Mouse (Mus musculus) skeletal muscle tissue, adult 2 months (tissue): ENCODE measurements at regions not wholly inside any gene's neighbourhood (a gene's known extent, or its start where the extent isn't known, plus 50 kb on each side); places are given as distances from the start of the nearest gene placed in this dataset.

ENCODE experiments used
- DNase-seq: peaks from one replicate; pipeline ENCODE4 v3.0.0-alpha.2; 2012; ENCODE audit warnings: low read depth, low spot score

DNA sequence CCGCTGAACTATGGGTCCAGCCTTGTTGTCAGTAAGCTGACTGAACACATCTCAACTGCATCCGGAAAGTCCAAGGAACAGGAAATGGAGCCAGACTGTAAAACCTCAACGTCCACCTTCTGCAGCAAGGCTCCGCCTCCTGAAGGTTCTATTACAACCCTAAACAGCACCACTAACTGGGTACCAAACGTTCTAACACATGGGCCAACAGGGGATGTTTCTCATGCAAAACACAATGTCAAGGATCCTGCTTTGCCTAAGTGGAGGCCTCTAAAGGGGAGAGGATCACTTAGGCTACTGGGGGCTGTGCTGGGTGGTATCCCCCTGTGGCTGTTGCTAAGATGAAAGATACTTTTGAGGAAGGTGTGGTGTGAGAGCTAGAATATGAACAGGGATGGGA, 51.0 kb upstream of the Stt3b start:
- DNase-seq = no peak

DNA sequence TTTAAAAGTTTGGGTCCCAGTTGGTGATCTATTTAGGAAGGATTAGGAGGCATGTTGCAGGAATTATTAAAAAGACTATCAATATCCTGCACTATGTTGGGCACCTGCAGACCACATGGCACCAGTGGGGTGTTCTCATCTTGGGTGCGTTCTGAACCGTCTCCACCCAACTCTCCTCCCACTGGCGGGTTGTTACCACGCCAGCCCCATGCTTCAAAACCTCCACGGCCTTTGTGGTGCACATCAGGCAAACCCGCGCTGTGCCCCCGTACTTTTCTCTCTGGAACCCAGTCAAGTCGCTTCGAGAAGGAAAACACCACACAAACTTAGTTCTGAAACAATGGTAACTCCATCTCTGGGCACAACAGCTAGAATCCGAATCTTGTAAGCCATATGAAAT, 51.7 kb upstream of the Stt3b start:
- no peak for DNase-seq

DNA sequence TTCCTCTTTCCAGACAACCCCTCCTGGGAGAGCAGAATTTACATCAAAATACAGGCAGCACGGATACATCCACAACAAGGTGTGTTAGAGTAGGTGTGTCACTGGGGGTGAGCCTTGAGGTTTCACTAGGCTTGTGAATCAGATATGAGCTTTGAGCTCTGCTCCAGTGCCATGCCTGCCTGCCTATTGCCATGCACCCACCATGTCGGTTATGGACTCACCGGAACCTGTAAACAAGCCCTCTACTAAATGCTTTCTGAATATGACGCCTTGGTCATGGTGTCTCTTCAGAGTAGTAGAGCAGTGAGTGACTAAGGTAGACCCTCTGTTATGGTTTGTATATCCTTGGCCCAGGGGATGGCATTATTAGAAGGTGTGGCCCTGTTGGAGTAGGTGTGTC, 52.3 kb upstream of the Stt3b start:
- no peak for DNase-seq

DNA sequence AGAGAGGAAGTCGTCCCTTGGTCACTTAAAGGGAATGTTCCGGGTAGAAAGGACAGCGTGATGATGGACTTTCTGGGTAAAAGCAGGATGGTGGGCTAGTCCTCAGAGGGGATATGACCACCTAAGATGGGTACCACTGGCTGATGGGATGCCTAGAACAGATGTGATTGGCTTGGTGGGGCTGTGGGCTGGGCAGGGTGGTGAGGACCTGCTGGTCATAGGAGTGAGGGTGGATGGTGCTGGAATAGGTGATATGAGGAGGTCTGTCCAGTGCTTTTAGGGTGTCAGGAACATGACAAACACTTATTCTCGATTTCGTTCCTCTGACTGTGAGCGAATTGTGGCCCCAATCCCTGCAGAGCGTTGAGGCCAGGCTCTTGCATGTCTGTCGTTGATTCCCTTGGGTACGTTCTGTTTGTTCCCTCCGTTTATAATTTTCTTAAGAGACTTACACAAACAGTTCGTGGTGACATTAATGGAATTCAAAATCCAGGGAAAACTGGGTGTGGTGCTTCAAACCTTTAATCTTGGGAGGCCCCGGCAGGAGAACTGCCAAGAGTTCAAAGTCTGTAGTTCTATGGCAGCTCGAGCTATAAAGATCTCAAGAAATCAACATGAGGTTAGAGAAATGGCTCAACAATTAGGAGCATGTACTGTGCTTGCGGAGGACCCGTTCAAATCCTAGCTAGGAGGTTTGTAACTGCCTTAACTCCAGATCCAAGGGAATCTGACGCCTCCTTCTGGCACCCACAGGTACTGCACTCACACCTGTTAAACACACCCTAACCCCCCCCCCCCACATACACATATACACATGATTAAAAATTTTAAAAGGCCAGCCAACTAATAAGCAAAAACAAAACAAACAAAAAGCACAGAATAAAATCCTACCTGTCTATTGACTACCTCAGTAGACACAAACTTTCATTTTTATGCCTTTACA, 55.0 kb upstream of the Stt3b start:
- DNase-seq = no peak

DNA sequence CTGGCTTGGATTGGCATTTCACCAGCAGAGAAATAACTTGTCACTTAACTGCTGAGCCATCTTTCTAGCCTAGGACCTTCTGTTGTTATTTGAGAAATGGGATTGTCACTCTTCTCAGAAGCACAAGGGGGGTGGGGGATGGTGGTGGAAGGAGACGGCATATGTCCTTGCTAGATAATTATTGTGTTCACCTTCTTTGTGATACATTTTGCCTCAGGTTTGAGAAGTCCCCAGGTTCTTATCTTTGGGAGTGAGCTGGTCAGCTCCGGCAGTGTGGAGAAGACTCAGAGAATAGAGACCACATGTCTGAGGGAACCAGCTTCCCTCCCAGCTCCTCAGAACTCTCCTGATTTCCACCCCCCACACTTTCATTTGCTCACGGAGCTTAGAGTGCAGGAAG, 57.6 kb upstream of the Stt3b start:
- DNase-seq = no peak

DNA sequence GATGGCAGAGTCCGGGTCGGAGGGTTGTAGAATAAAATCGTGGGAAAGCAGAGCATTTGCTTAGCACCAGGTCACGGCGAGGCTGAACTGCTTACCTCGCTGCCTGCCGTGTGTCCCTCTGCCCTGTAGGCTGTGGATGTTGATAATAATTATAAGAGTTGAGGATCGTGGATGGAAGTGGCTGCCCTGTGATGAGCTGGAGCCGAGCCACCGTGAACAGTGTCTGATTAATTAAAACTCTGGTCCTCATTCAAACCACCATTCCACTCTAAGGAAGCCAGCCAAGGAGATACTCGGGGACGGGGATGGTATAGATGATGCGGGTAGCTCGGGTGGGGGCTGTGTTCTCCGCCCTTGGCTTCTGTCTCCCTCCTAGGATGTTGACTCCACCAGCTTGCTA, 70.1 kb upstream of the Stt3b start:
- DNase-seq = no peak

DNA sequence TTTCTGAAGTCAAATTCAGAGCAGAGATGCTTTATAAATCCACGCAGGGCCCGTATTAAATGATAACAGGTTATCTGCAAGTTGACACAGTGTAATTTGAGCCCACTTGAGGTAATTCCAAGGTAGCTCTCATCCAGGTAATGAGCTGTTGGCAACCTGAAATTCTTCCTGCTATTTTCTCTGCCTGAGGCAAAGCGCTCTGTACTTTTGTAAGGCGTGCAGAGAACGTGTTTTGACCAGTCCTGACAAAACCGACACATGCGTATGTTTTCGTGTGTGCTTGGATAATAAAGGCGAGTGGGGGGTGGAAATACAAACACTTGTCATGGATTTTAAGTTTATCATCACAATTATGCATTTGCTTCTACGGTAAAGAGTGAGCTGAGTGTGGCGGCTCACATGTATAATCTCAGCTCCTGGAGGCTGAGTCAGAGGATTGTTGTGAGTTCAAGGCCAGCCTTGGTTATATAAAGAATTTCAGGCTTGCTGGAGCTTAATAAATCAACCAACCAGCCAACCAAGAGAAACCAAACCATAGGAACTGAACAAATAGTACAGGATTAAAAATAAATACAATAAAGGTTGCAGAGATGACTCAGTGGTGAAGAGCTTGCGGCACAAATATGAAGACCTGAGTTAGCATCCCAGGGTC, 72.7 kb upstream of the Stt3b start:
- no peak for DNase-seq

DNA sequence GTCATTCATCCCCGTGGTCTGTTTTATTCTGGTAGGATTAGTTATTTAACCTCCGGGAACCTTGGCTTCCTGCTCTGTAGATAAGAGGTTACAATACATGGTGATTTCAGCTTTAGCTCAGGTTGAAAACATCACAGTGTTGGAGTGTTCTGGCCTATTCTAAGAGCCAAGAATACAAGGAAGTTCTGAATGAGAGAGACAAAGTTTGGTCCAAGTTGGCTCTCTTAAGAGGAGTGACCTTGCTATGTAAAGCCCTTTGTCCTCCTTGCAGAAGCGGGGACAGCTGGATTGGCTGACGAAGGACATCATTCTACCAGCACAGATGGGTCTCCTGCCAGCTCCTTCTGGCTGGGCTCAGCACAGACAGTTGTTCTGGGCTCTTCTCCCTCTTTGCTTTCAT, 73.7 kb upstream of the Stt3b start:
- peak; percentile 52 for DNase-seq

DNA sequence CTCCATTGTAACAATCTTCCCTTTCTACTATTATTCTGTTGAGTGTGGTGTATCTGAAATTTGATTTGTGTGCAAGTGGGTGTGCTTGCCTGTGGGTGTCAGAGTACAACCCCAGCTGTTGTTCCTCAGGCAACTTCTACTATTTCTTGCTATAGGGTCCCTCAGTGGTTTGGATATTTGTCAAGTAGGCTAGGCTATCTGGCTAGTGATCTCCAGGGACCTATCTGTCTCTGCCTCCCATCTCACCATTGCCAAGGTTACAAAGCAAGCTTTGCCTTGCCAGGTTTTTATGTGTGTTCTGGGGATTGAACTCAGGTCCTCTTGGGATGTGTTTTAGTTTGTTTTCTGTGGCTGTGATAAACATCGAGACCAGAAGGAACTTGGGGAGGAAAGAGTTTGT, 74.1 kb upstream of the Stt3b start:
- peak; percentile 52 for DNase-seq

DNA sequence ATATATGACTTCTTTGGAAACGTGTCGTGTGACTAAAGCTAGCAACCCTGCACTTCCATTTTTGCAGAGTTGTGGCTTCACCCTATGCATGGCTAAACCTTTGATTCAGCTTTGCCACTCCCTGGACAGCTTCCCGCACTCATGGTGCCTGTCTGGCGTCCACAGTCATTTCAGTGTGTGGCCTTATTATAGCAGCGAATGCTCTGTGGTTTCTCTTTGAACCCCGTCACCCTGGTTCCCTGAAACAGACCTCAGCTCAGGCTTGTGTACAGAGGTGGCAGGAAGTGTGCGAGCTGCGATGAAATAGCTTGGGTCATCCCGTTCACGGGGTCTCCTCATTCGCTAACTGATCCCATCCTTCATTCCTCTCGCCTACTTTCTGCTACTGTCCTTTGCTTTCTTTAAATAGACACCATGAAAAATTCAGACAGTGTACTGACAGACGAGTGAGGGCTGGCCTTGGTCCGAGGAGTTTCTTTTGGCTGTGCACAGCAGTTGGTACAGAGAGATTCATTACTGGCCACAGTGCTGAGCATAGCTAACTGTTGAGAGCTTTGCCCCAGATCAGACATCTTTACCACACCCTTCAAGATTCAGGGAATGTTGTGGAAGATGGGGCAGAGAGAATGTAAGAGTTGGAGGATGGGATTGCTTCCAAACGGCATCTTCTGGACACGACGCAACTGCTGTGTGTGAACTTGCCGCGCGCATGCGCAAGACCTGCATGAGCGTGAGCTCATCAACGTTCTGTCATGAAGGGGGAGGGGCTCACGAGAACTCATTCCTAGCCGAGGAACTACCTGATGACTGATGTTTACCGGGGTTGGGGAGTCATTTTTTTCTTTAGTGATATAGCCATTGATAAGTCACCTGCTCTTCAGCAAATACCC, 77.5 kb upstream of the Stt3b start:
- no peak for DNase-seq

DNA sequence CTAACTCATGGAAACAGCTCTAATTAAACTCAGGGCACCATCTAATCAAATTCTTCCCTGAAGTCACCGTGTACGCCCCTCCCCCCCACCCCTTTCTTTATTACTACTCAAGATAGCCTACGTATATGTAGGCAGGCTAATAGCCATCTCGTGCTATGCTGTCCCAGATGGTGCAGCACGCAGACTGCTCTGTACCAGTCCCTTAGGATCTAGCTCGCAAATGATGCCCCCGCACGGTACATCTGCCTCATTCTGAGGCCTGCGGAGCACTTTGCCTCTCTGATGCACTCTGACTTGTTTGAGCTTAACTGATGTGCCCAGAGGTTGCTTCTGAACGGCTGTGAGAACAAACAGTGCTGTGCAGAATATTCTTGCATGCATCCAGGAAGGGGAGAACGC, 78.1 kb upstream of the Stt3b start:
- no peak for DNase-seq

DNA sequence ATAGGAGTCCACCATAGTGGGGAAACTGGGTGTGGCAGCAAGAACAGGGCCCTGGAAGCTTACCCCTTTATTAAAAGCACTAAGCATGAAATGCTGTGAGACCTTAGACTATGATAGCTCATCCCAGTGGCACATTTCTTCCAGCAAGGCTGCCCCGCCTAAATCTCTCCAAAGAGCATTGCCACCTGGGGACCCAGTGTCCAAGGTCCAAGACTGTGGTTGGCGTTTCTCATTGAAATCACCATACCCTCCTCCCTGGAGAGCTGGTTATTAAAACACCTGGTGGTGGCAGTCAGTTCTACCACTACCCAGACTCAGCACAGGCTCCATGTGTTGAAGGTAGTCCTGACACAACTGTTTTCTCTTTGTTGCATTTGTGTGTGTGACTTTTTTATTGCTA, 78.9 kb upstream of the Stt3b start:
- no peak for DNase-seq

DNA sequence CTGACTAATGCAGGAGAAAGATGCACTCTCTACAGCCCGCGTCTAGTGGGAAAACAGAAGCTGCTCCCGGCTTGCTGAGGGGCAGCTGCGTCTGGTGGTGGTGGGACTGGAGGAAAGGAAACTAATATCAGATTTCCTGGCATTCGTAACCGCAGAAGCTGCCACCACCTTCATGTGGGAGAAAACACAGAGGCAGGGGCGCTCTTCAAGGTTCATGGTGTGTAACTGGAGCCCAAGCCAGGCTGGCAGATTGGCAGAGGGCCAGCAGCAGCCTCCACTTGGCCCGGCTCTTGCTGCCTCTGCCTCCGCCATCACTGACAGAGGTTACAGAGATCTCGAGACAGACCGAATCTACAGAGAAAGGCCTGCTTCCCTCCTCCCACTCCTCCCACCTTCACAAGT, 80.7 kb upstream of the Stt3b start:
- peak; percentile 40 for DNase-seq

DNA sequence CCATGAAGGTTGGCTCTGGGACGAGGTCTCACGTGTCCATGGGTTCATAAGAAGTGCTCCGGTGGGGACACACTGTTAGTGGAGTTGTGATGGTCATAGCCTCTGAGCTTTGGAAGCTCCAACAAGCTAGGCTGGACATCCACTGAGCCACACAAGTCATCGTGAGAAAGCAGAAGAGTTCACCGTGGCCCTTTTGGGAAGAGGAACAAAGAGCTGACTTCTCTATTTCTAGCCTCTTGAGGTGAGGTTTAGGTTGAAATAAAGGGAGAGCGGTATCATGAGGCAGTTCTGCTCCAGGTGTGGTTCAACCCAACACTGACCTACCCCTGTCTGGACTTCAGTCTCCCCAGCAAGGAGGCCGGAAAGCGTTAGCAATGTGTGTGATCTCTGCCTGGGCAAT, 85.3 kb upstream of the Stt3b start:
- DNase-seq = no peak

DNA sequence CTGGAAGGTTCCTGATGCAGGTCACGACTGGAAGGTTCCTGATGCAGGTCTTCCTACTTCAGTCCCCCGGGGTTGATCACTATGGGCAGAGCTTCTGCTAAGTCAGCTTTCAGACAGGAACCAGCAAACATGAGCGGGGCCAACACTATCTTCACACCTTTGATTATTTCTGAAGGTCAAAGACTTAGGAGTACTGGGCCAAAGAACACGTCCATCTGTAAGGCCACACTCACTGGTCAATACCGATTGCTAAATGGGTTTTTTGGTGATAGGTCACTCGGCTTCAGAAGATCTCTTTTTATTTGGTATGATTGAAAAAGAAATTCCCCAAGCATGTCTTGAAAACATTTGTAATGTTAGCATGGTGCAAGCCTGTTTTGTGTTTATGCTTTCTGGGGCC, 90.2 kb upstream of the Stt3b start:
- no peak for DNase-seq

DNA sequence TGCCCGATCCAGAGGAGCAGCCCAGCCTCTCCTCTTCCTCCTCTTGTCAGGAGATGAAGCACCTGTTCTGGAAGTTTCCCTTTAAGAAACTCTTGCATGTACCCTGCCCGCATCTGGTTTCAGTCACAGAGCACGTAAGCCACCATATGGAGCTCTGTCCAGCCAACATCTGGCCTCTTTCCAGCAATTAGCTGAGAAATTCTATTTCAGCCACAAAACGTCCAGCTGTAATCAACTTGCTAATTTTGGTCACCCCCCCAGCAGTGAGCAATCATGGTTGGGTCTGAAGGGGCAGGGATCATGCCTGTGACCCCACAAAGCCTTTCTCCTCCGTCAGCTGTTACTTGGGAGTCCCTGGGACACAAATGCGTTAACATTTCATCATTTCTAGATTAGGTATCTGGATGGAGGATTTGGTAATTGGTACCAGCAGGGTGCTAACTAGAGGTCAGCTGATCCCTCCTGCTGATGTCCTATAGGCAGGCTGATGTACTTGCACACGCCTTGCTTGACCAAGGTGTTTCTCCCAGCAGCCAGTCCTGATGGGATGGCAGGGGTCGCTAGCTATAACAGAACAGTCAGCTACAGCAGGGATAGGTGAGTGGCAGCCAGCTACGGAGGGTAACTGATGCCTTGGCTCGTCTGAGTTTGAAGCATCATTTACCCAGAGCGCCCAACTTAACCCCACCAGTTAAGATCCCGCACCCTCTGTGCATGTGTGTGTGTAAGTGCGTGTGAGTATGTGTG, 91.4 kb upstream of the Stt3b start:
- no peak for DNase-seq

DNA sequence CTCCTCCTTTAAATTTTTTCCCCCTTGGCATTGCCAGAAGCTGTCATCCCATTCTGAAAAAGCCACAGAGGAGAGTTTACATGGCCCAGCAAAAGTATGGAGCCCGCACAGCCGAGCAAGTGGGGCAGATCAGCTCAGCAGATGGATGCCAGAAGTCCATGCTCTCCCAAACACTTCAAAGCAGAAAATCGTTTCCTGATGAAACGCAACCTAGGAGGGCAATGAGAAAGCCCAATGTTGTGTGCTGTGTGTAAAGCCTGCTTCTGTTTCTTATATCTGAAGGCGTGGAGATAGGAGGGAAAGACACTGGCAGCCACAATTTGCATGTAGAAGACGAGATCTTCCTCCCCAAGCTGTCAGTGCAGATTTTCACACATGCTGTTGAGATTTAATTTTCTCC, 92.4 kb upstream of the Stt3b start:
- no peak for DNase-seq

DNA sequence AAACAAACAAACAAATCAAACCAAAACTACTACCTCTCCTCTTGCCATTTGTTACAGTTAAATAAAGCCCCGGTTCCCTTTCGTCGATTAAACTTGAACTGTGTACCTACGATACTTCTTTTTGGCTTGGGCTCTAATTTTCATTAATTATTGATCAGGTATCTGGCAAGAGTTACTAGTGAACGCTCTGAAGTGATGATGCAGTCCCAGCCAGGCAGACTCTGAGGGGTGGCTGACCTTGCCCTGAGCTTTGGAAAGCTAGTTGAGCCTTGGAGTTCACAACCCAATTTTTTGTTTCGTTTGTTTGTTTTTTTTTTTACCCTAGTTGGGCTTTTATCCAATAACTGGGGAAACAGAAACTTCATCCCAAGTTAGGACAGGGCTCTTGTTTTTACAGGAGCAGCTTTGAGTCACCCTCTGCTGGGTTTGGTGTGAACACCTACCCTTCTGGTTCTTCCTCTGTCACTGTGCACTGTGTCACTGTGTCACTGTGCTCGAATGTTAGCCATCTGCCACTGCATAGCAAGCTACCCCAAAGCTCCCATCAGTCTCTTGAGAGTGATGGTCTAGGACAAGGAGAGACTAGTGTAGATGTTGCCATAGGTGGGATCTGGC, 93.2 kb upstream of the Stt3b start:
- DNase-seq = no peak

DNA sequence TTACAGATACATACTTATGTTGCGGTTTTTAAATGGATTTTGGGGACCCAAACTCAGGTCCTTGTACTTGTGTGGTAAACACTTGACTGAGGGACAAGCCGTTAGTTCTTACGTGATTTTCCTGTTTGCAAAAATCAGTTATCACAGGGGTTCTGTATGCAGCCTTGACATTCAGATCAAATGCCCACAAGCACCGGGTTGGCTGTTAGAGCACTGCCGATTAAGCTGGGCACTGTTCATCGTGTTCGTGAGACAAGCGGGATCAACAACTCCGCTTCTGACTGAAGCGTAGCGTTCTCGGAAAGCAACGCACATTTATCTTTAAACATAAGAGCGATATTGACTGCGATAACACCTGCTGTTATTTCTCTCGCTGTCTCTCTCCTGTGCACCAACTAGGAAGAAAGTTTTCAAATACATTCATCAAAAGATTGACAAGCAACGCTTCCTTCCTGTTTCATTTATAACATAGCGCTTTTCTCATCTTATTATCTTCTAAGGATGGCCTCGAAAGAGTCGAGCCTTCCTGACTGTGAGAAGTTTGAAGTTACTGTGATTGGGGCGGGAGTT, 97.8 kb upstream of the Stt3b start:
- DNase-seq = no peak

DNA sequence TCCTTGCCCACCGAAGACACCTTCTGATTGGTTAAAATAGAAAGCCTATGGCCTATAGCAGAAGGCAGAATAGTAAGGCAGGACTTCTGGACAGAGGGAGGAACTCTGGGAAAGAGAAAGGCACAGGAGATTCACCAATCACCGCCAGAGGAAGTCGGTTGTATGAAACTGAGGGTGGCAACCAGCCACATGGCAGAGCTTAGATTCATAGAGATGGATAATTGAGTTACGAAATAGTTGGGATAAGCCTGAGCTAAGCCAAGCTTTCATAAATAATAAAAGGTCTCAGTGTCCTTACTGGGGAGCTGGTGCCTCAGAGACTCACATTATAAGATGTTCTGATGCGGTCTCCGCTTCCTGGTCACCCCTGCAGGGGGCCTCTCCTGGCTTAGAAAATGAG, 98.7 kb upstream of the Stt3b start:
- DNase-seq = peak; percentile 34

DNA sequence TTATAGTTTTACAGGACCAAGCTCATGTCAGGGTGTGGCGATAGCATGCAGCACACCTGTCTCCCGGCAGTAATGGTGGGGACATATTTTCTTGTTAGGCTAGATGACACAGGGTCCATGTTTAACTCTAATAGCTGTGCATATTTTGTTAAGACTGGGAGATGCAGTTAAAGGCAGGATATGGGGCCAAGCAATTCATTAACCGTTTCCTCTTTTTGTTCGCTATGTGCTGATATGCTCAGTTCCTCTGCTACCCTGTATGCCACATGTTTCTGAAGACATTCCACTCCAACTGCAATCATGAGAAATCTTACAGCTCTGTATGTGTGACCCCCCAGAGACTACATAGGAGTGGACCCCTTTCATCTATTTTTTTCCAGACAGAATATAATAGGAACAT, 104.0 kb upstream of the Stt3b start:
- no peak for DNase-seq
